Mouse (Mus musculus): ENCODE results near the gene Flvcr2. TPM values are rescaled to one million over a fixed set of nuclear protein-coding genes. Genes with fewer than 3 reads are reported as not detected.

The Flvcr2 gene
- polyA plus RNA-seq, 1 experiment from 2014 or later = 5.1 TPM

Small RNA genes within 50 kb of the gene (microRNA-seq; reads per million reads assigned to microRNA genes)
- not detected for gene Gm47285

Other genes starting within 250 kb of the Flvcr2 start
- 0.89 and 1.6 TPM in 2 replicates for gene Jdp2, start 147.5 kb upstream of the Flvcr2 start, polyA plus RNA-seq (2015; fragmentation: Nextera tagmentation; extraction: Ambion mirVana)
- 2.9 and 3.8 TPM in 2 replicates for gene Batf, start 59.9 kb upstream of the Flvcr2 start, polyA plus RNA-seq (2015; fragmentation: Nextera tagmentation; extraction: Ambion mirVana)
- gene Erg28, start 78.0 kb downstream of the Flvcr2 start, polyA plus RNA-seq (2015; fragmentation: Nextera tagmentation; extraction: Ambion mirVana) = 111 and 114 TPM in 2 replicates
- gene Ttll5, start 78.1 kb downstream of the Flvcr2 start, polyA plus RNA-seq (2015; fragmentation: Nextera tagmentation; extraction: Ambion mirVana) = 13.6 and 13.9 TPM in 2 replicates